Mouse (Mus musculus): ENCODE data around the gene Morf4l2.
"Not testable (repeated sequence)": the region's sequence is repeated elsewhere in the genome, so short reads cannot be mapped to it uniquely, and the experiment has no call there.

Morf4l2 gene

DNA sequence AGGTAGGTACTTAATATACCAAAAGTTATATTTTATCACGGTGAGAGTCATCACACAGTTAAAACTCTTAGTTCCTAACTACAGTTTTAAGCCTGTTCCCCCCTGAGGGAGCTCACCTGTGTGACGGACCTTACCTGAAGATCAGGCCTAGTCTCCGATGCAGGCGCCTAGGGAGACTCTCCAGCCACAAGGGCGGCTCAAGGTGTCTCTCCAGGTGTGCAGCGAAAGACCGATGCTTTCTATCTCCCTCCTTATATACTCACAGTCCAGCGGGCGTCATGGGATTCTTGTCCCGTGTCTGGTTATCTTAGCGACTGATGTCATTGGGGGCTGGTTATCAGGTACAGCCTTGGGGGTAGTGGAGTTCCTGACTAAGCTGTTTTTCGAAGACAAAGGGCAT, at the start of gene Morf4l2:
Gene Morf4l2, minus strand, starts transcription at position 232 of the 400 bp plus-strand sequence.
- in situ Hi-C loops (cut with MseI, MboI): no loop called here

GRCm38 (mm10) chrX:136789446-136789845, 46.0 kb upstream of the Morf4l2 start:
- in situ Hi-C loops (cut with MseI, MboI): no loop called here

GRCm38 (mm10) chrX:136780041-136780440, 36.6 kb upstream of the Morf4l2 start, which contains the start of gene Glra4:
Glra4 (minus strand) TSS chrX:136780141.
- in situ Hi-C loops (cut with MseI, MboI): no loop called here

GRCm38 (mm10) chrX:136779262-136779661, 35.8 kb upstream of the Morf4l2 start:
- in situ Hi-C loops (cut with MseI, MboI): no loop called here

- in situ Hi-C loops (cut with MseI, MboI): no loop called here
Observed at GRCm38 (mm10) chrX:136778046-136778445, 34.6 kb upstream of the Morf4l2 start.

DNA sequence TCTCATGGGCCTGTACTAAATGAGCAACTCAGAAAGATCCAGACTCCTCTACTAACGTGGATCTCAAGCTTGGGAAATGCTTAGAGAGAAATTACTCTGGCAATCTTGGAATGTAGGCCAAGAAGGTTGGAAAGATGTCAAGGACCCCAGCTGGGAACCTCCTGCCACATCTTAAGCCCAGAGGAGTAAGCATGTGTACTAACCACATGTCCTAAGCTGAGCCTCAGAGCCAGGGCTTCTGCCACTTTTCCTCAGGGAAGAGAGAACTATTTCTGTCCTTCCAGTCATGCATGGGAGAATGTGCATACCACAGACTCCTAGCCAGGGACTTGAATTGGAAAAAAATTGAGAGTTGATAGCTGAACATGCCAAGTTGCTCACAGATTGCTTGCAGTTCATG, 29.5 kb upstream of the Morf4l2 start:
- in situ Hi-C loops (cut with MseI, MboI): no loop called here

- in situ Hi-C loops (cut with MseI, MboI): no loop called here
Observed at GRCm38 (mm10) chrX:136761103-136762074, 17.9 kb upstream of the Morf4l2 start.

GRCm38 (mm10) chrX:136755464-136755863, 12.0 kb upstream of the Morf4l2 start:
- in situ Hi-C loops (cut with MseI, MboI): loop anchor here (10.0 kb wide), 2 partner anchors 59 to 69 kb away; partner anchors contain the start of gene Plp1 (in 1 of the 2)

GRCm38 (mm10) chrX:136749329-136749728, 5.8 kb upstream of the Morf4l2 start:
- in situ Hi-C loops (cut with MseI, MboI): no loop called here

DNA sequence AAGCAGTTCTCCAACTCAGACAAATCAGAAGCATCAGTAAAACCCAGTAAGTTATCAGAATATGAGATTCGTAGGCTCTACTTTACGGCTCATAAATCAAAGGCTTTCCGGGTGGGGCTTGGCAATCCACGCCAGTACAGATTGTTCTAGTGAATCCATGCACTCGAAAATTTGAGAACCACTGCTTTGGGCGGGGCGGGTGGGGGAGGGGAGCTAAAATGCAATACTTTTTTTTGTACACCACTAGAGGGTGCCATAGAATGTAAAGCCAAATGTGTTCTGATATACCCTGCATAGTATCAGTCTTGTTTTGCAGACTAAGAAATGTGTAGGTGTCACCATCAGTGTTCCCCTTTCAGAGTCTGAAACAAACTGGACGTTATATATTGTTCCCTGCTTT, 1.2 kb upstream of the Morf4l2 start:
- in situ Hi-C loops (cut with MseI, MboI): no loop called here

DNA sequence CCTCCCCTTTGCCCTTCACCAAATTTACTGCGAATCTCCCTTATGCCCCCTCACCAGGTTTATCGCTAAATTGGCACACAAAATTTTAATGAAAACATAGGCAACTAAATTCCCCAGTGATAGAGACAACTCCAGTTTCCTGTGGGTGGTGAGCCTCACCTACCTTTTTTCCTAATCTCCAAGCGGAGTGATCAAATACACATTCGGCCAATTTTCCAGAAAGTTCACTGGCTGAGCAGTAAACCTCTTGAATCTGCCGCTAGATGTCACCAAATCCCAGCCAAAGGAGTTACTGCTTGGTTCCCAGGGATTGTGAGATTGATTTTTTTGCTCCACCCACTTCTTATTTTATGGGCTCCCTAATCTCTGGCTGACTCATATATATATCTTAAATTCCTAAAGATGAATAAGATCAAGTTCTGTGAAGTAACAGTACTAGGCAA, 808 bp downstream of the Morf4l2 start:
- in situ Hi-C loops (cut with MseI, MboI): no loop called here

- in situ Hi-C loops (cut with MseI, MboI): no loop called here
Observed at GRCm38 (mm10) chrX:136742241-136742640, 1.2 kb downstream of the Morf4l2 start.

GRCm38 (mm10) chrX:136741651-136742201, 1.8 kb downstream of the Morf4l2 start:
- in situ Hi-C loops (cut with MseI, MboI): no loop called here

DNA sequence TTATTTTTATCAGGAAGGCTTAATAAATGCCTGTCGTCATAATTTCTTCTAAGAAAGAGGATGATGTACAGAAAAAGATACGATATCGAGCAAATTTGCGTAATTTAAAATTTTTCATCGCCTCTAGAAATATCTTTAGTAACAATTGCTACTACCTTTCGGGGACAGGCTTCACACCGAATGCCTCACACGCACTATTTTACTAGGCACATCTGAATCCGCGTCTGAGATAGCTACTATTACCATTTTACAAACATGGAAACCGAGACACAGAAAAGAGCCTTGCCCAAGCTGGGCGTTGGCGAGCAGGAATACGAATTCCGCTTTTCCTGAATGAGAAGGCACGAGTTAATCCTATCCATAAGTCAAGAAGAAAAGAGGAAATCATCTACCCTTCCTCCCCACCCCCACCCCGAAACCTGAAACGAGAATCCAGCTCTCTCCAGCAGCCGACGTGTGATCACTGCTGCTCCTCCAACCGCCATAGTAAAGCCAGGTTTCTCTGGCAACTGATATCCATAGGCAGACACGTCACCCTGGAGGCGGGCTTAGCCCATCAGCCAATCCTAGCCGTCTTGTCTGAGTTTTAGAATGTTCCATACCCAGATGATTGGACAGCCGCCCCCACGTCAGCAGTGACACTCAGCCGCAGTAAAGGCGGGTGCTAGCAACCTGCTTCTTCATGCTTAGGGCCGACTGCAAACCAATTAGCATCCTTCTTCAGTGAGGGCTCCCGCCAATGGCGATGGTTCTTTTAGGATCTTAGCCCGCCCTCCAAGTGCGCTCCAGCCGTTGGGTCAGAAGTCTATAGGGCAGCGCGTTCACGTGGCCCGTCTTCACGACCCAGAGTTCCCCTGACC, 2.5 kb downstream of the Morf4l2 start:
- in situ Hi-C loops (cut with MseI, MboI): no loop called here

DNA sequence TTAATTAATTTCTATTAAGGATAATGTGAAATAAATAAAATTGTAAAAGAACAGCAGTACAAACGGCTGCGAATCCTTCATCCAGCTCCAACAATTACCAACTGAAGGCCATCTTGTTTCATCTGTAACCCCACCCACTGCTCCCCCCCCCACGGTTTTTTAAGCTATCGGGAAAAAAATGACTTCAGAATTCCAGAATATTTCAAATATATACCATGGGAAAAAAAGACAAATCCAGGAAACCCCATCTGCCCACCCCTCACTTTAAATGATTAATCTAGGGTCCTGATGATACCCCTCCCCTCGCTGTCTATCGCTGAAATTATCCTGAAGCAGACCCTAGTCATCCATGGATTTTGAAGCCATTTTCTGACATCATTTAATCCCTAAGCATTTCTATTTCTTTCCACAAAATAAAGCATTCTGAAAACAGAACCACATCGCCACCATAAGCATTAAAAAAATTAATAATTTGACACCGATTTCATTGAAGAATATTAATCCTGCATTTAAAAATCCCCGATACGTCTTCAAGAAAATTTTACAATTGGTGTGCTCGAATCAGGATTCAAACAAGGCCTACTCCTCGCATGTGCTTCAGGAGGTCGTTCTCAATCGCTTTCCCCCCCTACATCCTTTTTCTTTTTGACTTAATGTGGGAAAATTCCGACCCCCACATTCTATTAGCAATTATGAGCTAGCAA, 3.3 kb downstream of the Morf4l2 start:
- in situ Hi-C loops (cut with MseI, MboI): no loop called here

- in situ Hi-C loops (cut with MseI, MboI): no loop called here
Observed at GRCm38 (mm10) chrX:136732016-136732415, 11.5 kb downstream of the Morf4l2 start.

DNA sequence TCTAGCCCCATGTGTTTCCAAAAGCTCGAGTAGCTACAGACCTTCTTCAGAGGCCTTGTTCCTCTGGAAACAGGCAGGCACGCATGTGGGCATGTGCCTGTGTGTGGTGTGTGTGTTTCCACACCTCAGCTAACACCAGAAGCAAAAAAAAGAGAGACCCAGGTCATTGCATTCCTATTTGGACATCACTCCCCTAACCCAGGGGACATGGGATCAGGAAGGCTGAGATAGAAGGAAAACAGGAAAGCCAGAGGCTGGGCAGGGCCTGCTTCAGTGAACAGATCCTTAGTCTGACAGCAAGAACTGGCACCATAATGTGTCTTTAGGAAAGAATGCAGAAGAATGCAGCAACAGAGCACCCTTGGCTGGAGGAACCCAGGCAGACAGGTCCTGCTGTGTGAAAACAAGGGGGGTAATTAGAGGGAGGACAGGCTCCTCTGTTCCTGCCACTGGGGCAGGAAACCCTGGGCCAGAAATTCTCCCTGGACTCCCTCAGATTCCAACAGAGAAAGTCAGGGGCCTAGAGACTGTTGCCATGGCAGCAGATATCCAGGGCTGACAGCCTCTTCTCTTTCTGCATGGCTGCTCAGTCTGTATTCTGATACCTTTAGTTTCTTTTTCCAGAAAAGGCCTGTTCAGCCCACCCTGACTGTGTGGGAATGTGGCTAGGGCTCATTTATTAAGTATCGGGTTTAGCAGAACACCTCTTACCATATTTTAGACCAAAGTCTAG, 28.6 kb downstream of the Morf4l2 start:
- in situ Hi-C loops (cut with MseI, MboI): not testable (repeated sequence)

GRCm38 (mm10) chrX:136708782-136709181, 34.7 kb downstream of the Morf4l2 start:
- in situ Hi-C loops (cut with MseI, MboI): no loop called here

- in situ Hi-C loops (cut with MseI, MboI): no loop called here
Observed at GRCm38 (mm10) chrX:136708168-136708681, 35.3 kb downstream of the Morf4l2 start.
